Mouse (Mus musculus): ENCODE data around the gene Saxo1. TPM values are rescaled to one million over a fixed set of nuclear protein-coding genes. Genes with fewer than 3 reads are reported as not detected.

Saxo1 gene
- polyA plus RNA-seq, 1 experiment from 2014 or later, result not detected

Other genes starting within 250 kb of the Saxo1 start
- 31.5 and 36.6 TPM in 2 replicates for gene Rraga, start 17.3 kb upstream of the Saxo1 start, polyA plus RNA-seq (2015; fragmentation: Nextera tagmentation; extraction: Ambion mirVana)
- 14.3 and 18.6 TPM in 2 replicates for gene Haus6, start 53.7 kb upstream of the Saxo1 start, polyA plus RNA-seq (2015; fragmentation: Nextera tagmentation; extraction: Ambion mirVana)
- 144 and 148 TPM in 2 replicates for gene Plin2, start 111.7 kb upstream of the Saxo1 start, polyA plus RNA-seq (2015; fragmentation: Nextera tagmentation; extraction: Ambion mirVana)
- gene Dennd4c, start 190.2 kb upstream of the Saxo1 start, polyA plus RNA-seq (2015; fragmentation: Nextera tagmentation; extraction: Ambion mirVana), result 1.5 and 2.6 TPM in 2 replicates